Mouse (Mus musculus) right cerebral cortex, adult 18-20 months (tissue): ENCODE measurements around the gene Elk4.

Experiments used
- DNase-seq: peaks from one replicate; pipeline ENCODE4 v3.0.0; 2022; ENCODE audit warnings: mixed read lengths

Gene Elk4

DNA sequence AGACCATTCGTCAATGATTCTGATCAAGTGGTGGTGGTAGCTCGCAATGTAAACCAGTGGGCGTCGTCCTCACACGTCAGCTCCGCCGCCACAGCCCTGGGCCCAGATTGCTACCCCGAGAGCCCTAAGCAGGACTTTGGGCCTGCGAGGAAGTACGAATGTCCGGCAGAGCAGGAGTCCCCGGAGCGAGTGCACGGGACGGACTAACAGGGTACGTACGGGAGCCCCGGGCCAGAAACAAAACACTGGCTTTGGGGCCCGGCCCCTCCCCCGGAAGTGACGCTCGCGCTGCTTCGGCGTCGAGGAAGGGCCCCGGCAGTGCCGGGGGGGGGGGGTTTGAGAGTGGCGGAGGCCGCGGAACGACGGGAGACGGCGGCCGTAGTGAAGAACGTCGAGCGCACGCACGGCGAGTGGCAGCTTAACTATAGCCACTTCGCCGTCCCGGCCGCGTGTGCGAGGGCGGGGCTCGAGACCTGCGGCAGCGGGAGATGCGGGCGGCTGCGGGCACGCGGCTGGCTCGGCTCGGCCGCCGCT, at the start of gene Elk4:
TSS of gene Elk4 (plus strand) at position 326 of the 534 bp plus-strand sequence.
- DNase-seq, result peak; percentile 90

DNA sequence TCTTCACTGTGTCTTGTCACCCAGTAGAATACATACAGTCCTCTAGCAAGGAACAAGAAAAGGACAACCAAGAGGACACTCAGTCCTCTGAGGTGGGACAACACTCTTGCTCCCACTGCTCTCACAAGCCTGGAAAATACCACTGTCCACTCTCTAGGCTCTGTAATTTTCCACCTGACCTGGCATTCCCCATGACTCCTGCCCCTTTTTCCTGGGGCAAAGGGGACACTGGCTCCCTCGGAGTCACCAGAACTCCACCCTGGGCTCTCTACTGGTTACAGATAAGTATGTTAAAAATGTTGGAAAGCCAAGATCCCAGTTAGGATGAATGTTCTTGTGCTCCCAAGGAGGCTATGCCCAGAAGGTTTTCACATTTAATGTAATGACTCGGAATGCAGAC, 46.4 kb upstream of the Elk4 start:
- no peak for DNase-seq

DNA sequence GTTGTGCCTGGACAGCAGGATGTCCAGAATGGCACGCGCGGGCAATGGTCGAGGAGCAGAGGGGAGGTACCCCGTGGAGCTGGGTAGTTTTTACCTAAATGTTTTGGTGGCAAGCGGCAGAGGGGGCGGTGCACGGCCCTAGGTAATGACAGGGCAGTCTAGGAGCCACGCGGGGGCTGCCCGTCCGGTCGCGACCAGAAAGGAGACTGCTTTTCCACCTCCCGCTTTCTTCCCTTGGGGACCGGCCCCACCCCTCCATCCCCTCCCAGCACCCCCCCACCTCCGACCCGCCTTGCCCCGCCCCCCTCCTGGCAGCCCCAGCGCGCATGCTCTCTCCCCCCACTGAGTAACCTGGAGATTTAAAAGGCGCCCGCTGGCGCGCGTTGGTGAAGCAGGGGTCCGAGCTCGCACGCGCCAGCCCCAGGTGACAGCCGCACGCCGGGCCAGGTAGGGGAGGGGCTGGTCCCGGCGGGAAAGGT, 44.8 kb upstream of the Elk4 start, which contains the start of gene Slc45a3:
TSS of gene Slc45a3 (plus strand) at position 362 of the 479 bp plus-strand sequence.
- DNase-seq, result no peak

DNA sequence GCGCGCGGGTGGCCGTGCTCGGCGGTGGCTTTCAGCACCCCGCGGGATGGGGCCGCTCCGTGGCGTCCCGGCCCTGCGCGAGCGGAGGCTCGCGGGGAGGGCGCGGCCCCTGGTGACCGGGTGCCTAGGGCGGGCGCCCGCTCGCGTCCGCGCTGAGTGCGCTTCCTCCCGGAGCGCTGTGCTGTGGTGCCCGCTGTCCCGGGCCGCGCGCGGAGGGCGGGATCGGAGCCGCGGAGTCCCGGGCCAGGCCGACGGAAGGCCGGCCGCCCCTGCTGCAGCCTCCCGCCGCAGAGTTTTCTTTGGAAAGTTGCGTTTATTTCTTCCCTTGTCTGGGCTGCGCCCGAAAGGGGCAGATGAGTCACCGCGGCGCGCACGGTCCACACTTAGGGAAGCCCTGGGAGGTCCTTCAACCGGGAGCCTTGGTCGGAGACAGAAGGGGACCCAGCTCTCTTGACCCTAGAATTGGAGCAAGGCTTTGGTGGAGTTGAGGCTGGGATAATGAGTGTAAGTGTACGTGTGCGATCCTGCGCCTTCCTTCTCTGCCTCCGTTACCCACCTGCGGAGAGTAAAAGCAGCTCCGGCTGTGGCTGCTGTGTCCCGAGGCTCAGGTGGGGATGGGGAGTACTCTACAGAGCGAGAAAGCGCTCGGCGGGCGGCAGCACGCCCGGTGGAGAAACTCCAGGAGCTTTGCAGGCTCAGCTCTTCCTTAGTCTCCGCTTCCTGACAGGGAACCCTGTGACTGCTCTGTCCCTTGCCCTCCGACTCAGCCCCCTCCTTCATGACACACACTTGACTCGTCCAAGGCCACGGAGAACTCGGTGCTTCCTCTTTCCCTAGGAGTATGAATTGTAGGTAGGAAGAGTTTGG, 44.1 kb upstream of the Elk4 start:
- DNase-seq, result no peak

DNA sequence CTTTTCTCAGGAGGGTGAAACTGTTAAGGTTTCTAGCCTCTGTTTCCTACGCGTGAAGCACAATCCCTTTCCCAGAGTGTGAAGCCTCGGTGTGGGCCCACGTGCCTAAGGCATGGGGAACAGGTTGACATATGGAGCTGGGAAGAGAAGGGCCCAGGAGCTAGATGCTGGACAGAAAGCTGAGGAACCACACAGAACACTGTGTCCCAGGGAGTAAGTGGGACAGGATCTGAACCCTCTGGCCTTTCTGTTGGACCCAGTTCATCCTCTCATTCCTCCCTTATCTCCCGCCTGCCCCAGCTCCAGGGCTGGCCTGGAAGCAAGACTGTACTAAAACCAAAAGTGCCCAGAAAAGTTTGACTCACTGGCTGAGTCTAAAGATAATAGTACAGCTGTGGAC, 43.3 kb upstream of the Elk4 start:
- no peak for DNase-seq

DNA sequence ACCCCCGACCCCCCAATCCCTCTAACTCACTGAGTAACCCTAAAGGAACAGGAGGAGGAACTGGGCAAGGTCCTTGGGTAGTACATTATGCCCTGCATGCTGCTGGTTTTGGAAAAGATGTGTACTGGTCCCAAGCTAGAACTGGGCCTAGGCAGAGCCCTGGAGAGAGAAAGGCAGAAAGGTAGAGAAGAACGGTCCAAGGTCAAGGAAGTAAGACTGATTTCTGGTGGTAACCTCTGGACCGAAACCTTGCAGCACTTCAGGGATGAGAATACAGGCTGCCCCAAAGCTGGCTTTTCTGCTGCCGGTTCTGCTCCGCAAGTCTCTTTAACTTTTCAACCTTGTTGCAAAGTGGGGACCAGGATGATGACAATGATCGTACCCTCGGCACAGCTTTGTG, 42.8 kb upstream of the Elk4 start:
- no peak for DNase-seq

DNA sequence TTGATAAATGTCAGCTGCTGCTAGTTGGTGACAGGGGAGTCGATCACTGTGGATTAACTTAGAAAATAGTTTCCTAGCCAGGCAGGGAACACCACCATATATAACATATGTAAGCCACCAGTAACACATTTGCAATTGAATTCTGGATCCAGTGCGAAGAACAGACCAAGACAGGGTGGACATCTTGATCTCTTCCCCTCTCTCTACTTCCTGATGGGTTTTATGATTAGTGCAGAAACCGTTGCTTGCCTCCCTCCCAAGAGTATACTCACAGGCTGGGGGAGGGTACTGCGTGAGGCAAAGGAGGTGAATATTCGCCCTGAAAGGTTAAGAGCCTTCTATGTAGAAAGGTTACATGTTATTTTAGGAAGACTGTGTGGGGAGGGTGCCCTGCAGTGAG, 41.6 kb upstream of the Elk4 start:
- DNase-seq, result no peak

DNA sequence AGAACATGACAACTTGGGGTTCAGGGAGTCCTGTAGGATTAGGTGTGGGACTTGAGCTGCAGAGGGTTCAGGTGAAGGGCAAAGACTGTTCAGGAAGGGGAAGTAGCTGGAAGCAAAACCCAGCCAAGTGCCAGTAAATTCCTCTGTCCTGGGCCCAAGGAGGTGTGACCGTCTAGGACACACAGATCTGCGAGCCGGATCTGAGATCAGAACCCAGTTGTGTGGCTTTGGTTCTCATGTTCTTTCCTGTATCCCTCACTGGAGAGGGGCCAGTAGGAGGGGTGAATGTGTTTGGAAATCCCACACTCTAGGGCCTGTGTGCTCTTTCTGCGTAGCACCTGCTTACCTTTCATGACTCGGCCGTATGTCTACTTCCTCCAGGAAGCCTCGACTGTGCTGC, 40.1 kb upstream of the Elk4 start:
- no peak for DNase-seq

DNA sequence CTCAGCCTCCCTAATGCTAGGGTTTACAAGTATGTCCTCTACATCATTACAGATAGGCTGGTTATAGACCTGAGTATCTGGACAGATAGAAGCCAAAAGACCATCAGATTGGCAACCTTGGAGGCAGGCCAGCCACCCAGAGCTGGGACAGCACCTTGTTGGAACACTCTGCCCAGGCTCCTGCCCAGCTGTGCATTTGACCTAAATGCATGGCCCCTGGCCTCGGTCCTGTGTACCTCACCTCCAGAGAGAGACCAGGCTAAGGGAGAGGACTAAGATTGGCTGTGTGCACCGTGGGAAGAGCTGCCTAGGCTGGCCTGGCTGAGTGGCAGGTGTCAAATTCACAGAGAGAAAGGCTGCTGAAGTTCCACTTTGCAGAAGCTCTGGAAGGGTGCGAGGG, 38.9 kb upstream of the Elk4 start:
- DNase-seq, result no peak

DNA sequence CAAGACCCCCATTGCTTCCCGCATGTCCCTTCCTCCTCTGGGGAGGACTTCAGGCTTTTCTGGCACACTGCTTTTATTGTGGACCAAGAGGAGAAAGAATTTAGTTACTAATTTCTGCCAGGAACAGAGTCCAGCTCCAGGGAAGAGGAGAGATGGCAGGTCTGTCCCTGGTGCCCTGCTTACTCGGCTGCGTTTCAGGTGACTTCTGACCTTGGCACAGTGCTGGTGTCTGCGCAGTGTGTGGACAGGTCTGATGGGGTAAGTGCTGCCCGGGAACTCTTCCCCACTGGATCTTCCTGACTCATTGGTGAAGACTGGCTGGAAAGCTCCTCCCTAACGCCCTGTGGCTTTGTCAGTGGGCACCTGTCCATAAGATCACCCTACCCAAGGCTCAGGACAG, 38.4 kb upstream of the Elk4 start:
- DNase-seq, result no peak

DNA sequence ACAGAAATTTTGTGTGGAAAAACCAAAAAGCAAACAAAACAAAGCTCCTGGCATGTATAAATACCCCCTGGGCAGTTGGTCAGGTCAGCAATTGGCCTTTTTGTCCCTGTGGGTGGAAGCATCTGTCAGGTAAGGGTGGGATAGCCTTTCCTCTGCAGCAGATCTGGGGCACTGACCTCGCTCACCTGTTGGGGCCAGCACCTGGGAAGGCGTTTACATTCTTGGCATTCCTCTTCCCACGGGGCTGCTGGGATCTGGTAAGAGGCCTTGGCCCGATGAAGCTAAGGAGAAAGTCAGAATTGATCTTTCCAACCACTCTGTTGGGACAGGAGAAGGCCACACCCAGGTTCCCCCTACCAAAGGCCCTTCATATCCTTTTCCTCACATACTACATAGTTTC, 37.6 kb upstream of the Elk4 start:
- DNase-seq, result no peak

DNA sequence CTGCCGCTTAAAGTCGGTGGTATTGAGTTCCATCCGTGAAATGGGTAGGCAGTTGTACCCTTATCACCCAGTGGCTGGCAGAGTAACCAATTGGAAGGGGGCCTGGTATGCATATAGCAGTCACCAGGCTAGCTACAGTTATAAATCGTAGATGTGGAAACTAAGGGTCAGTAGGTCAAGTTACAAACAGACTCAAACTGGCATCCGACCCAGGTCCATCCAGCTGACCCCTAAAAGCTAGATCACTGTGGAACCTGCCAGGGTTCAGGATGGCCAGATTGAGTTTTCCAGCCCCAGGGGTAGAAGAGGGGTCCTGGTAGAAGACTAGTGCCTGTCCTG, 37.1 kb upstream of the Elk4 start:
- no peak for DNase-seq

DNA sequence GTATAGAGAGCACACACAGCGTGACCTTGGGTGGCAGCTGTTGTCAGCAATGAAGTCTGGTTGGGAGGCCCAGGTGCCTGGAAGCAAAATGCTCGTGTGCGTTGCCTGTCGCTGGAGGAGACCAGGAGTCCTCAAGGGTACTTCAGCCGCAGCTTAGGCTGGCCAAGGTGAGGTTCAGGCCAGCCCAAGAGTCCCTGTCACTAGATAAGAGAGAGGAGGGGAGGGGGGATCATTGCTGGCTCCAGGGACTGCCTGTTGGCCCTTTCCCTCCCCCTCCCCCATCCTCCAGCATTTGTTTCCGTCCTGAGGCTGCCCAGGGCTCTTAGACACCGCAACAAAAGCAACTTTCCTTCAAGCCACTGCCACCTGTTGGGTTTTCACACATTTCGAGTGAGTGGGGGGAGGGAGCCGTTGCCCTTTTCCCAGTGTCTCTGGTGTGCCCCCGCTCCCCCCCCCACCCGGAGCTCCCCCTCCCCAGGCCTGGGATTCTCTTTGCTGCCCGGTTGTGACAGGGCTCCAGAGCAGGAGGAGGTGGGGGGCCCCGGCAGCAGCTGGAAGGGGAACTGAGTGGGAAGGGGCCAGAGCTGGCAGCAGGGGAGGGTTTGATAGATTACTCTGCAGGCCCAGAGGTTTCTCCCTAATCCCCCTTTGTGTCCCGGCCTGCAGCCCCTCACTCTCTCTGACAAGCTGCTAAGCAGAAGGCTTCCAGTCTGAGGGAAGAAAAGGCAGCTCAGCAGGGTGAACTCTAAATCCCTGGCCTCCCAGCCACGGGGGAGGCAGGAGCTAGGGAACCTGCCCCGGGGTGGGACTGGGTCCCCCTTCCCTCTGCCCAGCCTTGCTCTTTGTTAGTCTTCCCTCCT, 36.5 kb upstream of the Elk4 start:
- no peak for DNase-seq

DNA sequence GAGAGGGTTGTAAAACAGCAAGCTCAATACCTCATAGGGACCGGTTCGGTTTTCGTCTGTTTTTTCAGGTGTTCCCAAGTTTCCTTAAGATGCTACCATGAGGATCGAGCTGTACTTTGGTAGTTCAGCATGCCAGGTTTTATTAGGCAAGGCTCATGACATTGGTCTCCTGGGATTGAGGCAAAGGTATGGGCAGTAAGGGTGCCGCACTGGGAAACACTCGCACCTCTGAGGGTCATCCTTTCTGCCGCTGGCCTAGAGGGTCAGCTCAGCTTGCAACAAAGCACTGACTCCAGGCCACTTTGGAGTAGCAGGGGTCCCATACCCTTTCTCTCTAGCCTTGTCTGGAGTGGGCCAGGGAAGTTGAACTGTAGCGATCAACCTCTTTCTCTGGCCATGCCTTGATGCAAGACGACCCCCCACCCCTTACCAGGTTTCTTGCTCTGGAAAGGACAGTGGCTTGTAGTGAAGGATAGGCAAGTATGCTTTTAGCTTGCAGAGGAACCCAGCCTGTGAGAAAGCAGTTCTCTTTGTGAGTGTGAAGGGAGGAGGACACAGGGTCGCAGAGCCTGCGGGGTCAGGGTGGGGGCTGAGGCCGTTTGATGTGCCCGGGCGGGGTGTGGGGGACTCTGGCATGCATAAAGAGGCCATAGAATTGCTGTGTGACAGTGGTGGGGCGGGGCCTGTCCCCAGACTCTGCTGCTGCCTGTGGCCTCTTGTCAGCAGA, 35.5 kb upstream of the Elk4 start:
- DNase-seq, result no peak

DNA sequence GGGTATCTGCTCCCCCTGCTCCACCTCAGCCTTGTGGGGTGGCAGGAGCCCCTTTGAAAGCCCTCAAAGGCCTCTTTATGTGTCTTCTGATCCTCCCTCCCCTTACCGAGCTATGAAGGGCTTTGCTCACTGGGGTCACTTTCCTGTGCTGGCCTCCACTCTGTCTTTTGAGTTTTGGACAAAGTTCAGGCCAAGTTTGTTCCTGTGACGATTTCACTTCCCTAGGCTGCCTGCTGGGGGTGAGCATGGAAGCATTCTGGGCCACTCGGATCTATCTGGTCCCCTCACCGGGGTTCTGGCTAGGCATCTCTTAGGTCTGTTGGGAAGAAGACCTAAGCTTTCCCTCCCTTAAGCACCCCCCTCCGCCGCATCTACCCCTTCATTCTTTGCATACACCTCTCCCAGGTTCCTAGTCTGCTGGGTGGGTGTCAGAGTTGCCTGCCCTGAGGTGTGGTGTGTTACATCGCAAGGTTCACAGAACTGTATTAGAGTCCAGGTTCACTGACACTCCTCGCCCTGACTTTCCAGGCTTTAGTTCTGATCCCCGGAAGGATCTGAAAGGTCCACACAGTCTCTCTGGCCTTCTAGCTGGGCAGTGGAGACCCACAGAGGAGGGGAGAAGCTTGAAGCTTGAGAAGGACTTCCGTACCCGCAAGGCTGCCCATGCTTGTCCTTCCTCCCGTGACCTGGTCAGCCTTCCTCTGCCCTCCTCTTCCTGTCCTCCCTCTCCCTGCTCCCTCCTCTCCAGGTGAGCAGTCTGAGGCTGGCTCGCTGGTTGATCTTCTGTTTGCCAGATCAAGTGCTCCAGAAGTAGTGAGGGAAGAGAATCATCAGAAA, 34.7 kb upstream of the Elk4 start:
- DNase-seq, result no peak

DNA sequence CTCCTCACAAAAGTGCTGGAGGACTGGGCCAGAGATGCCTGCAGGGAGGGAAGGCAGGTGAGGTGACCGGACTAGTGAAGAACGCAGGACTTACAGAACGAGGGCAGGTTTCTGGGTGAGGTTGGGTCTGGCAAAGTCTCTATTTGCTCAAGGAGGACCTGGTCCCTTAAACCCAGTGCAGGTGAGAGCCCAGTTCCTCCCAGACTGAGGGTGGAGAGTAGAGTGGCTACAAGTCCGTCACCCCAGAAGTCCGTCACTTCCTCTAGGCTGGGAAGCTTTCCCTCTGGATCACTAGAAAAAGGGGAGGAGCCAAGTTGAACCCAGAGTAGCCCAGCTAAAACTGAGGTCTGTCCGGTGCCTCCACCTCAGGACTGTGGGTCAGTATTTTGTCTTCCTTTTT, 33.4 kb upstream of the Elk4 start:
- DNase-seq, result no peak

DNA sequence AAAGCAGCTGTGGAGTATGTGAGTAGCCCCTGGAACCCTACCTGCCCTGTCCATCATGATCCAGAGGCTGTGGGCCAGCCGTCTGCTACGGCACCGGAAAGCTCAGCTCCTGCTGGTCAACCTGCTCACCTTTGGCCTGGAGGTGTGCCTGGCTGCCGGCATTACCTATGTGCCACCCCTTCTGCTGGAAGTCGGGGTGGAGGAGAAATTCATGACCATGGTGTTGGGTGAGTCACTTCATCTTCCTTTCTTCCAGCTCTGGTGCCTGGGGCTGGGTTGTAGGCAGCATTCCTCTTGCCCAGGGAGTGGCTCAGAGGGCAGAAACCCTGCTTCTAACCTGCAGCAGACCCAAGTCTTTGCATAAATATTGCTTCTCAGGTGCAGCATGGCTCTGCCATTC, 30.5 kb upstream of the Elk4 start:
- no peak for DNase-seq

DNA sequence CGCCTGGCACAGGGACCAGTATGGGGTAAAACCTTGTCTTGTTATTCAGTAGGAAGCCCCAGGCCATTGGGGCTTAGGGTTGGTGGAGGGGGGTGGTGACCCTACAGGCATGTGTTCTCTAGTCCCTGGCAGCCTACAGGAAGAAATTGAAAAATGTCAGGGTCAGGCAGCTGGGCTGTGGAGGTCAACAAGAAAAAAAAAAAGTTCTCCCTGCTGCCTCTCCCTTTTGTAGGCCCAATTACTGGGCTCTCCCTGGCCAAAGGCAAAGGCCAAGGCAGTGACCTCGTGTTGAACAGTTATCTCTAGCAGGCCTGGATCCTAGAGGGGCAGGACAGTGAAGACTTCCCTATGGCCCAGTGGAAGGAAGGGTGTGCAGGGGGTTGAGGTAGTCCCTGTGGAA, 26.9 kb upstream of the Elk4 start:
- DNase-seq, result no peak

DNA sequence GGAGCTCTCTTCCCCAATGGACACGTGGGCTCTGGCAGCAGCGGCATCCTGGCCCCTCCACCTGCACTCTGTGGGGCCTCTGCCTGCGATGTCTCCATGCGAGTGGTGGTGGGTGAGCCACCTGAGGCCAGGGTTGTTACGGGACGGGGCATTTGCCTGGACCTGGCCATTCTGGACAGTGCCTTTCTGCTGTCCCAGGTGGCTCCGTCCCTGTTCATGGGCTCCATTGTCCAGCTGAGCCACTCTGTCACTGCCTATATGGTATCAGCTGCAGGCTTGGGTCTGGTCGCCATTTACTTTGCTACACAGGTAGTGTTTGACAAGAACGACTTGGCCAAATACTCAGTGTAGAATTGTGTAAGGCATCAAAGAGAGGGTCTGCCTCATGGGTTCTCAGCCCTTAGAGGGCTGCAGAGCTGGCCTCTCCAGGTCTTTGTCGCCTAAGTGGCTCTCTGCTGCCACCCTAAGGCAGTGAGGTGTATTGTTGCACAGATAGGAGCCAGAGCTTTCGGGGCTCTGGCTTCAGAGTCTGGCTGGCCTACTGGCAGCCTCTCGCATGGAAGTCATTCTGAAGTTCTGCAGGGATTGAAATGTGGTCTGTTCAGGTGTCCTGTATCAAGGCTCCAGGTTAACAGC, 25.9 kb upstream of the Elk4 start:
- peak; percentile 67 for DNase-seq

DNA sequence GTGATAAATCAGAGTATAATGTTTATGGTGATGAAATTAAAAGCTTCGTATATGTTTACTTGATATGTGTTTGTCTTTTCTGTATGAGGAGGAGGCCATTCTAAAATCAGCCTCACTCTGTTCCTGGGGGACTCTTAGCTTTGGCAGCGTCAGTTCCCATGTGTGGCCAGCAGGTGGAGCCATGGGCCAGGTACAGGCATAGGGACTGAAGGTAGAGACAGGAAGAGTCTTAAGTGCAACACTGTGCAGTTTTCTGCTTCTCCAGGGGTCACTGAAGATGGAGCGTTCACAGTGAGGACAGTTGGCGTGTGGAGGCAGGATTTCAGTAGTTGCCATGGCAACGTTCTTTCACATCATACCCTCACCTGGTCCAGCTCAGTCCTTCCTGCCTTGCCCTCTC, 24.5 kb upstream of the Elk4 start:
- peak; percentile 59 for DNase-seq

DNA sequence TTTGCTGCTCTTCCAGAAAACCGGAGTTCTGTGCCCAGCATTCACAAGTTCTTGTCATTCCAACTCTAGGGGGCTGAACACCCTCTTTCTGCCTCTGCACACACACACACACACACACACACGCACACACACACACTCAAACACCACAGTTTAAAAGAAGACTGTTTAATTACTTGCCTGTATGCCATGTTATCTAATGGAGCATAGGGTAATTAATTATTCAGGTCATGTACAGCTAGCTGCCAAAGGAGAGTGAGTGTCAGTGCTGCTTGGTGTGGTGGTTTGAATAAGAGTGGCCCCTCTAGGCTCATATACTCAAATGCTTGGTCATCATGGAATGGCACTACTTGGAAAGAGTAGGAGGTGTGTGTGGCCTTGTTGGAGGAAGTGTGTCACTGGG, 23.6 kb upstream of the Elk4 start:
- DNase-seq, result no peak

DNA sequence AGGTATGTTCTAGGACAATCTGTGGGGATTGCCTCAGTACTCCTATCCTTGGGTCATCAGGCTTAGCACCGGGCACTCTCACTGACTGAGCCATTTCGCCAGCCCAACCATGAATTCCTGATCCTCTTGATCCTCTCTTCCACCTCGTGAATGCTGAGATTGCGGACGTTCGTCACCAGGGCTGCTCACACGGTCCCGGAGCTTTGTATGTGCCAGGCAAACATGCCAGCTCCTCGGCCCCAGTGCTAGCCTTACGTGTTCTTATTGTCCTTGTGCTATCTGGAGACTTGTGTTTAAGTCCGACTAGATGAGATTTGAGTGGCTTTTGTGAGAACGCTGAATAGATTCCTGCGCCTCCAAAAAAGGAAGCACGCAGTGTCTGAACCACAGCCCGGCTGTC, 20.0 kb upstream of the Elk4 start:
- no peak for DNase-seq
